Mouse (Mus musculus) left cerebral cortex, postnatal 4 days (tissue): ENCODE measurements at regions not wholly inside any gene's neighbourhood (a gene's known extent, or its start where the extent isn't known, plus 50 kb on each side); places are given as distances from the start of the nearest gene placed in this dataset.

Experiments used
- DNase-seq: peaks from one replicate; pipeline ENCODE4 v3.0.0-alpha.2; 2022
- intact Hi-C: fragments of 180-260 bp; cut with DNase I; formaldehyde crosslinking; loops from one replicate; pipeline ENCODE4 v1.15.1; 2025

DNA sequence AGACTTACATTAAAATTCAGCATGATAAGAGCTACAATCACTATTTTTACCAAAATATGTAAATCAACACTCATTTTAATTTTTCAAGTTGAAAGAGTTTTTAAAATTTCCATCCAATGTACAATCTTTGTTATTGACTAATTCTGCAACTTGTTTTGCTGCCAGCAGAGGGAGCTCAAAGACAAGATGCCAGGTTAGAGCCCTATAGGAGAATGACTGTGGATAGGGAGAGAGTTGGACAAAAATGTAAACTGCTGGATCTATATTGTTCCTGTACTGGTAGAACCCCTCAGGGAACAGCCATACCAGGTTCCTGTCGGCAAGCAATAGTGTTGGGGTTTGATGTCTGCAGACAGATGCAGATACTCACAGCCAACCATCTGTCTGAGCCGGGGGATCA, 288.8 kb upstream of the 4930550L24Rik start:
- intact Hi-C loops = loop anchor here (2.0 kb wide), 2 partner anchors 514 to 552 kb away; no protein-coding TSS in a partner anchor

More for the DNA sequence above, 288.8 kb upstream of the 4930550L24Rik start:
- peak; percentile 12 for DNase-seq
